Mouse (Mus musculus) spleen, embryonic (tissue): ENCODE data around the gene Pacsin2.

Experiments used
- CTCF ChIA-PET: fragments of 350-600 bp; sonication (Branson Sonifier 250); formaldehyde crosslinking; loops from one replicate; lab custom pipeline; 2022; lab: Charles Lee

Gene Pacsin2

DNA sequence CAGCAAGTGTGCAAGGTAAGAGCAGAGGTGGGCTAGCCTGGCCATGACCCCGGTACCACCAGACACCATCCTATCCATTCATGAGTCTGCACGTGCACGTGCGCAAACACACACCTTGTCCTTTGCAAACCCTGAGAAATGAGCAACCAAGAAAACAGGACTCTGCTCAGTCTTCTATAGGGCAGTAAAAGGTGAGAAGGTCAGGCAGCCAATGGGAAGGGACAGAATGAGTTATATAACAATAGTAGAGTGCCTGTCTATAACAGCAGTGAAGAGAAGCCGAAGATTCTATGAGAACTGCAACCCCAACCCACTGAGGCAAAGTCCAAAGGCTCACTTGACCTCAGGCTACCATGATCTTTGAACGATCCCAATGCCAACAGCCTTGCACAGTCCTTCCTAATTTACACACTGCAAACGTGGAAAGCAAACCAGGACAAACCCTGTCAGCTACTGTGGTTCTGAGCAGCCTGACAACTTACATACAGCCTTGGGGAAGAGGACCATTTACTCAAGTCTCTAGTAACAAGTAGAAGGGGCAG lies 12.1 kb downstream of the Pacsin2 start:
- CTCF ChIA-PET, result interaction anchor here (0.8 kb wide), 1 partner anchor 31 kb away, joined by 3 read pairs; no protein-coding TSS in a partner anchor

DNA sequence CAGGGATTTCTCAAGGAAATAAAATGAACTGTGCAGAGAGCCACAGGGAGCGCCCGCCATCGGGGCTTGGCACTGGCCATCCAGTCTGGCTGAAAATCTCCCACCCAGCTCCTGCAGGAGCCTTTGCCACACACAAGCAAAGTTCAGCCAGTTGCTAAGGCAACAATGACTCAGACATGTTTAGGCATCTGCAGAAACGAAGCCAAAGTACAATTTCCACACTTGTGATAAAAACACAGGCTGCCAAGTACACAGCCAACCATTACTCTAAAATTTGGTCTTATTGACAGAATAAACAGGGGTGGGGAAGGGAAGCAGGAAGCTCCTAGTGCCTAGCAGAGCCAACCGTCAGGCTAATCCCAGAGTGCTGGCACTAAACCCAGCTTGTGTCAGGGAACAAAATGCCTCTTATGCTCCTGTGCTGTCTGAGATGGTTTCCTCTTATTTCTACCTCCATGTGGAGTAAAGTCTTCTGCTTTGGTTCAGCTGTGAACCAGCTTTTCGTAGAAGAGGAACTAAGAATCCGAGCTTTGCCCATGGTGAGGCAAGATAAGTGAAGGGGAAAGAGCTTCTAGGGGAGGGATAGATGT lies 12.7 kb downstream of the Pacsin2 start:
- CTCF ChIA-PET, result interaction anchor here (0.5 to 0.8 kb wide), 3 partner anchors 20 to 1877 kb away, joined by 3 to 7 read pairs (median 3); no protein-coding TSS in a partner anchor

DNA sequence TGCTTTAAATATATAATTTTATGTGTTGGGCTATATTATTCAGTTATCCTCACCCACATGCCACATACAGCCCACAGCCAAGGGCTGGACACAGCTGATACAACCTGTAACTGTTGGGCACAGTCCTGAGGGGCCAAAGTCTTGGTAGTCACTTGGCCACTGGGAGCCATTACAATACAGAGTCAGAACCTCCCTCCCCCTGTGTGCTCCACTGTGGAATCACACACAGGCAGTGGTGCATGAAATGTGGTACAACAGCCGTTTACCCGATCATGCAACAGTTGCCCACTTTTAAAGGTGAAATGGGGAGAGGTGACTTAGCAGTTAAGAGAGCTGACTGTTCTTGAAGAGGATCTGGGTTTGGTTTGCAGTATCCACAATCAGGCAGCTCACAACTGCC lies 14.4 kb downstream of the Pacsin2 start:
- CTCF ChIA-PET, result no interaction called here

DNA sequence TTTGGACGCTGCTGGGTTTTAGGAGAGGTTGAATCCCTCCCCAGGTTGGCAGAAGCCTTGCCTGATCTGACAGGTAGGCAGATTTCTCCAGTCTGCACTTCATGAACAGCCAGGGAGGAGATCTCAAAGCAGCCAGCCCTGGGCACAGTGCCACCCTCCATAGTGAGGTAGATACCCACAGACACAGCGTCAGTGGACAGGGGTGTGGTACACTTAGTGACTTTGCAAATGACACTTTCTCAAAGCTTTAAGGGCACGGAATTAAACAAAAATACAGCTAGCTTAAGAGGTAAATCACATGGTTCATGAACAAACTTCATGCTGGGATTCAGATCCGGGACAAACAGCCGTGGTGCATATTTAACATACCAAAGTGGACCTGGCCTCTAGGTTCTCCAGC lies 15.8 kb downstream of the Pacsin2 start:
- CTCF ChIA-PET, result no interaction called here

DNA sequence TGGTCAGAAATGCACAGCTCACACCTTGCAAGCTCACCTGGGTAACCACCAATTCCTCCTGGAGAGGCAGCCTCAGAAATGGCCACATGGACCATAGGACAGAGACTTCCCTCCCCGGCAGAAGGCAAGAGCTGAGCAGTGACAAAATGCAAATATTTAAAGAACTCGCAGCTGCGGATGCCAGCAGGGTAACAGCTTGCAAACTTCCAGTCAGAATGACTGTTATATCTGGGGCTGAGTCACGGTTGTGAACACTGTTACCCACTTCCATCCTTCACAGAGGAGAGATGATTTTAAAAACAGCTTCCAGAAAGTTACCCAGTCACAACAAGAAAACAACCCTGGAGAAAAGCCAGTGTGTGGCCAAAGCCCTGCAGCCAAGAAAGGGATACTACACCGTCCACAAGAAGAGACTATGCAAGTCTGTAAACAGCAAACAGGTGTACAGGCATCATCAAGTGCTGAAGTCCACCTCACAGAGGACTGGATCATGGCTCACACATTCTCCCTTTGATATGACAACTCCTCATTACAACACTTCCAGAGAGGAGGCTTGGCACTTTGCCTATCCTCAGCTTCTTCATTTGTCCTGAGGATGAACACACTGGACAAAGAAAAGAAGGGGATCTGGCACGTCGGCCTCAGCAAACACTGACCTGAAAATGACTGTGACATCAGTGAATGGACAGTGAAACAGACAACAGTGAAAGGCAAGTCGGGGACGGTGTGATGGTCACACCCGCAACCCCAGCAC lies 16.4 kb downstream of the Pacsin2 start:
- CTCF ChIA-PET, result interaction anchor here (0.5 to 0.6 kb wide), 2 partner anchors 69 to 113 kb away, joined by 3 read pairs; no protein-coding TSS in a partner anchor

DNA sequence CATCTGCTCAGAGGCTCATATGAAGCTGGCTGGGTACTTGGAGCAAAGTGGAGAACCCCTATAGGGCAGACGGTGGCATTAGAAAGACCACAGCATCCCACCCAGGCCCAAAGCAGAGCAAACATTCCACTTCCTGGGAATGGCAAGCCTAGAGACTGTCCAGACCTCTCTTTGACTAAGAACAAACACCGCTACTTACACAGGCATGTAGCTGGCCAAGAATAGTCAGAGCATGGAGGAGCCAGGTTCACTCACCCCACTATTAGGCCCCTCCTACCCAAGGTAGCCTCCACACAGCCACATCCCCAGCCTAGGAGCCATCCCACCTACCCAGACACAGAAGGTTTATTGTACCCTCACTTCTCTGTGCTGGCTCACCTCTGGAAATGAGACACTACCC lies 18.5 kb downstream of the Pacsin2 start:
- CTCF ChIA-PET, result no interaction called here

DNA sequence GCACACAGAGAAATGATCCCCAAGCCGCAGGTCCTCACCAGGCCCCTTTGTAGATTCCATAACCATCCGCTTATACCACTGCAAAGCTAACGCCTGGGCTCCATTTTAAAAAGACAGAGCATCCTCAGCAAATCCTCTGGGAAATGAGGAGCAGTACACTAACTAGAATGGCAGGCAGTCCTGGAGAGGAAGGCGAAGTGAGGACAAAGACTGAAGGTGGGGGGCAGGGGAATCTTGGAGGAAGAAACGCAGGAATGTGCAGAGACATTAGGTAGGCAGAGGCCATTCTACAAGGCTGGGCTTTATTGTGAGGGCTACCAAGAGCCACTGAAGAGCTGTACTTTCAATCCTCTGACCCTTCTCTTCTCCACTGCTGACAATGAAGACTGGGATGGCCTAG lies 19.0 kb downstream of the Pacsin2 start:
- CTCF ChIA-PET, result interaction anchor here (0.7 kb wide), 1 partner anchor 129 kb away, joined by 6 read pairs; no protein-coding TSS in a partner anchor

DNA sequence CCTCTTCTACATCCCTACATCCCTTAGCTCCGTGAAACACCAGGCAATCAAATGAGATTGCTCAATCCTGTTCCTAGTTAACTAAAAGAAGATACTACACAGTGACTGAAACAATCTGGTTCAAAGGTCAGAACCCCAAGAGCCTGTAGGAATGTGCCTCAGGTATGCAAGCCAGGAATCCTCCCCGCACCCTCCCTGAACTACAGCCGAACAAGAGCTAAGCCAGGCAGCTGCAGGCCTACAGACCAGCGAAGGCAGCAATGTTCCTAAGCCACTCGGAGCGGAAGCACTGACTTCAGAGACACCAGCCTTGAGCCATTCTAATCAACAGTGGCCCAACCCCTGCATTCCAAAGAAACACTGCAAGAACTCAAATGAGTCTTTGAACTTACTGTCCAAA lies 20.0 kb downstream of the Pacsin2 start:
- CTCF ChIA-PET, result no interaction called here

DNA sequence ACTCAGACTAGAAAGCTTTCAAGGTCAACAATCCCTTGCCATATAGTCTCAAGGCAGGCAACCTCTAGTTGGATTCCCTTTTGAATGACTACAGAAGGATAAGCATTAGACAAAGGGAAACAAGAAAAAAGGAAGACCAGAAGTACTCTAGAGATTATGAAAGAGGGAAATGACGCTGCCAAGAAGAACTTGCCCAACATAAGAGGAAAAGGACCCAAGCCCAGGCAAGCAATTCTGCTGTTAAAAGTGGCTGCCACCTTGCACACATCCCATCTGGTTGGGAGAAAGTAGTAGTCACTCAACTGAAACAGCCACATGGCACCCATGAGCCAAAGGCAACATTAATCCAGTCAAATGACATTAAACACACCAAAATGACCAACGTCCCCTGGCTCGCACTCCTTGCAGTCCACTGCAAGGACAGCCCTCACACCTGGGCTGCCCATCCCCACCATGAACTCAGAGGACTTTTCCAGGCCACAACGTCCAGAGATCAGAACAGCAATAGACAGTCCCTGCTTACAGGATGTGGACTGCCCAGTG lies 21.8 kb downstream of the Pacsin2 start:
- CTCF ChIA-PET, result no interaction called here

DNA sequence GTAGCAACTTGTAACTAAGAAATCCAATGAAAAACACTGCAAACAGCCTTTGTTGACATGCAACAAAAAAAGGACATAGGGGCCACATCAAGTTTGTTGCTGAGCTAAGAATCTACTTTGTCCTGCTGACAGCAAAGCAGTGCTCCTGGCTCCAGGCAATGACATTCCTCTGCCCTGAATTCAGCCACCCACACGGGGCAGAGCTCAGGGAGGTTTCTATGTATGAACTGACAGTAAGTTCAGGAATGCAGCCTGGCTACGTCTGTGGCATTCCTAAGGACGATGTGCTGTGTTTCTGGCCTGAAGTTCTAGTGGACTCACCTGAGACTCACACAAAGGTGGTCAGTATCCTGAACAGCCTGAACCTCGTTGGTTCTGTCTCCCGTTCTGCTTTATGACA lies 23.7 kb downstream of the Pacsin2 start:
- CTCF ChIA-PET, result no interaction called here

DNA sequence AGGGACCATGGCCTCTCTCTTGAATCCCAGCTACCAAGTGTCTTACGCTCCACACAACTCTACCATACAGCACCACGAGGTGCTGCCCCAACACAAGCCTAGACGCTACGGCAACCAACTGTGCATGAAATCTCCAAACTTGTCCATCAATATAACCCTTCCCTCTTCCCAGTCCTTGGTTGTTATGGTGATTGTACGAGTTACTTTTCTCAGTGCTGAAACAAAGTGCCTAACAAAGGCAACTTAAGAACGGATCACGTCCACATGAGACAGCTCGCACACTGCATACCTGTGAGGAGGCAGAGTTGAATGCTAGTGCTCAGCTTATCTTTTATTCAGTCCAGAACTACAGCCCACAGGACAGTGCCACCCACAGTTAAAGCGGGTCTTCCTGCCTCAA lies 27.9 kb downstream of the Pacsin2 start:
- CTCF ChIA-PET, result no interaction called here

DNA sequence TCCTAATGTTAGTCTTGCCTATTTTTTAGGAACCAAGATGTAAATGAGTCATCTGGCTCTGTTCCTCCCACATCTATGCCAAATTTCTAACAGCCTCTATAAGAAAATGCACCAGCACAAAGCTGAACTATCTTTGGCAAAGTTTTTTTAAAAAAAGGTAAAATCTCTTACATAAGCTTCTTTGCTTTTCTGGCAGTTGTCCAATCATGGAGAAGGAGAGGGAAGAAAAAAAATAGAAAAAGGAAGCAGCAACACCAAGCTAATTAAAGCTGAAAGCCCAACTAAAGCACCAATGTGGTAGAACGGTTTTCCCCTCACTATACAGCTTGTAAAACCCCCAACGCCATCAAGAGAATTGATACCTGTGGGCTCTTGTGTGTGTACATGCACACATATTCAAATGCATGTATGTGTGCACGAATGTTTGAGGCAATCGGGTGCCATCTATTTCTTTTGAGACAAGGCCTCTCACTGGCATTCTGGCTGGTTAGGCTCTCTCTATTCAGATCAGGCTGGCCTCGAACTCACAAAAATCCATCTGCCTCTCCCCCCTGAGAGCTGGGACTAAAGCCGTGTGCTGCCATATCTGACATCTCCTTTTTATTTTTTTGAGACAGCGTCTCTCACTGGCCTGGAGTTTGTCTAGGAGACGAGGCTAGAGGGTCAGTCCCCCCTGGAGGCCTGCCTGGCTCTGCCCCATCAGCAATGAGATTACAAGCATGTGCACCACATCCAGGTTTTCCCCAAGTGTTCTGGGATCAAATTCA lies 28.9 kb downstream of the Pacsin2 start:
- CTCF ChIA-PET, result no interaction called here

DNA sequence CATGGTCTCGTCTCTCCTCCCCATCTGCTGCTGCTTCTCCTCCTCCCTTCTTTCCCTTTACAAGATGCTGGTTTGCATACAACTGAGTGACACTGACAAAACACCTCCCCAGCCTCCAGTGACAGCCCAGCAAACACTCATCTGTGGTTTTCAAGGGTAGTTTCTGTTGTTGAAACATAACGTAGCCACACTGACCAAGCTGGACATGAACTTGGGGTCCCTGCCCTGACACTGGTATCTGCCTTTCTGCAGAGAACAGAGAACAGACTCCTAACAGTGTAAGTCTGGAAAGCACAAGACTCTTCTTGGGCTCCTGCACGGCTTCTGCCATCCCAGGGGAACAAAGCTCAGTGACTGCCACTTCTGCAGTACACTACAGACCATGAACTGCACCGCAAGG lies 29.7 kb downstream of the Pacsin2 start:
- CTCF ChIA-PET, result no interaction called here

DNA sequence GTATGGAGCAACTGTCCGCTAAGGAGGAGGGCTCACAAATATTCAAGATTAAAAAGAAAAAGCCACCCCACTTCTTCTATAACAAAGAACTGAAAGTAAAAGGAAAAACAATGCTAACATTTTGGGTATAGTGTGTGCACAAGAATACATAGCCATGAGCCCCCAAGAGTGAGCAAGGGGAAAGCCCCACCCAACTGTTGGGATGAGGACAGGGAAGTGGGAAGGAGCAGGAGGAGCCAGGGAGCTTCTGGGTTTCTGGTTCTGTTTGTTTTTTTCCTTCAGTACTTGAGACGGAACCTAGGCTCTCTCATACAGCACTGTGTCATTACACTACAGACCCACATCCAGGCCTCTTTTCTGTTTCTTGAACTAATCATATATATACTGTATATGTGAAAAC lies 31.1 kb downstream of the Pacsin2 start:
- CTCF ChIA-PET, result no interaction called here

DNA sequence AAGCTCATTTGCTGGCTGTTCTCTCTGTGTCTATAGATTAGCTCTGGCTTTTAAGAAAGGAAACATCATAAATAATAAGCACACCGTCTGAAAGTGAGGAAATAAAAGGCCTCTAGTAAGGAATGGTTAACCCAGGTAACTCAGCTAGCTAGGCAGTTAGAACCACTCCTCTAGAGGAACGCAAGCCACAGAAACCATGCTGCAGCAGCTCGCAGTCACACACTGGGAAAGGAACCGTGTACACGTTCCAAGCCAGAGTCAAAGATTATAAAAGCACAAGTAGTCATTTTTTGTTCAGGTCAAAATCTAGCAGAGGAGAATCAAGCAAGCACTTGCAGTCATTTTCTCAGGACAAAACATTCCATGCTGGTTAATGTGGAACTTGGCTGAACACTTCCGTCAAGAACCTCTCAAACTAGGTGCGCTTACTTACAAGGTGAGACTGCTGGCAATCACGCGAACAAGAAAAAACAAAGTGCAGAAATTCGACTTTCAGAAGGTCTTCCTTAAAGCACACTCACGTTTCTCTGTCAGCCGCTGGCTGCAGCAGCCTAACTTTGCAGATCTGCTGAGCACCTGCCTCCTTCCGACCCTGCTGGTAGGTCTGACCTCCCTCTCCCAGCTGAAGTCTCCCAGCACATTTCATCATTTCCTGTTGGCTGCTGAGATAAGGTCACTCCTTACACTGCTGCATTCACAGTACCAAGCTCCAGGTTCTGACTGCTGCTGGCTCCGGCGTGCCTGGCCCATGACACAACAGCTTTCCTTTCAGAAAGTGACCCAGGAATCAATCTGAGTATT lies 32.0 kb downstream of the Pacsin2 start:
- CTCF ChIA-PET, result no interaction called here

DNA sequence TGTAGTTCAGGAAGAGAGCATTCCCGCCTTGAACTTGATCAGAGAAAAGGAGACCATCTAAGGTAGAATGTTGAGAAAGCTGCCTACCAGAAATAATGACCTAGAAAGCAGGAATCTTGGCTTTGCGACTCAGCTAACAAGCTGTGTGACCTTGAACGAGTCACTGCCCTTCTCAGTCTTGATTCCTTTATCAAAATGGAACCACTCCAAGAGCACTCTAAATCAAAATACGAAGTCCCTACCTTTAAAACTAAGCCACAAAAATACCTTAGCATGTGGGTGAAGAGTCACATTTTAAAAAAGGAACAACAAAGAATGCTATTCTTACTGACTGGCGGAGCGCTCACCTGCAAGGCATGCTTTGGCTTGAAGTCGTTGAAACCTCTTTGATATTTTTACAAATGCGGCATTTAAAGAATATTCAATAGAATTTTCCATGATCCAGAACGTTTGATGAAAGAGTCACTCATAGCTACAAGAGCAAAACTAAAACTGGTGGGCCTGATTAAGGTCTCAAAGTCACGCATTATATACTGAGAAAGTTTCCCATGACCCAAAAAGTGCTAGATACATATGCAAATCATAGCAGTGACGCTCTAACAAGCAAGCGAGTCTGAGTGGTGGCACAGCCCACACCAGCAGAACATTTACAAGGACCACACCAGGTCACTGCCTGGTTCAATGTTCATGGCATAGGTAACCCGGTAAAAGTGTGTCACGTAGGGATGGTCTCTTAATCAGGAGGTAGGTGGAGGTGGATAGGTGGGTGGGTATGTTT lies 33.2 kb downstream of the Pacsin2 start:
- CTCF ChIA-PET, result interaction anchor here (0.6 to 0.8 kb wide), 4 partner anchors 20 to 1163 kb away, joined by 3 to 11 read pairs (median 6); partner anchors contain the start of gene Rtl6

DNA sequence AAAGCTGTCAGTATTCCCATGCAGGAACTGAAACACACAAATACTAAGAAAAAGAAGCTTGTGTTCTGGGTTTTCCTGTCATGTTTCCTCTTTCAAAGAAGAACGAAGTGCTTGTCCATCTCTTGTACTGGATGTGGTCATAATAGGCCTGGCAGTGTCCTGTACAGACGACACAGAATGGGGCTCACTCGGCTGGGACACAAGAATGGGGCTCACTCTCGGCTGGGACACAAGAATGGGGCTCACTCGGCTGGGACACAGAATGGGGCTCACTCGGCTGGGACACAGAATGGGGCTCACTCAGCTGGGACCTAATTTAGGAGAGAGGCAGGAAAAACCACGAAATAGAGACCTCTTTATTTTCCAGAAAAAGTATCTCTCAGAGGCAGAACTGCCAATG lies 34.0 kb downstream of the Pacsin2 start:
- CTCF ChIA-PET, result interaction anchor here (0.6 to 0.7 kb wide), 4 partner anchors 9 to 1162 kb away, joined by 3 to 4 read pairs (median 3); partner anchors contain the start of gene Rtl6

DNA sequence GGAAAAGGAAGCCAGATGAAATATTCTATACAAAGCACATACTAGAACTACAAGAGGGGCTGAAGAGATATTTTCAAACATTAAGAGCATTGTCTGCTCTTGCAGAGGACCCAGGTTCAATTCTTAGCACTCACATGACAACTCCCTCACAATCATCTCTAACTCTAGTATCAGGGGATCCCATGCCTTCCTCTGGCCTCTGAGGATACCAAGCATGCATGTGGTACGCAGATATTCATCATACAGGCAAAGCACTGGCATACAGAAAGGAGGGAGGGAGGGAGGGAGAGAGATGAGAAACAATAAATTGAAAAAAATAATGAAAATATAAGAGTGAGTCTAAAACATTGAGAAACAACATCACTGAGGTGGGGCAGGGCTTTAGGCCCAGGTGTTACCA lies 35.8 kb downstream of the Pacsin2 start:
- CTCF ChIA-PET, result interaction anchor here (0.7 kb wide), 1 partner anchor 46 kb away, joined by 9 read pairs; no protein-coding TSS in a partner anchor

DNA sequence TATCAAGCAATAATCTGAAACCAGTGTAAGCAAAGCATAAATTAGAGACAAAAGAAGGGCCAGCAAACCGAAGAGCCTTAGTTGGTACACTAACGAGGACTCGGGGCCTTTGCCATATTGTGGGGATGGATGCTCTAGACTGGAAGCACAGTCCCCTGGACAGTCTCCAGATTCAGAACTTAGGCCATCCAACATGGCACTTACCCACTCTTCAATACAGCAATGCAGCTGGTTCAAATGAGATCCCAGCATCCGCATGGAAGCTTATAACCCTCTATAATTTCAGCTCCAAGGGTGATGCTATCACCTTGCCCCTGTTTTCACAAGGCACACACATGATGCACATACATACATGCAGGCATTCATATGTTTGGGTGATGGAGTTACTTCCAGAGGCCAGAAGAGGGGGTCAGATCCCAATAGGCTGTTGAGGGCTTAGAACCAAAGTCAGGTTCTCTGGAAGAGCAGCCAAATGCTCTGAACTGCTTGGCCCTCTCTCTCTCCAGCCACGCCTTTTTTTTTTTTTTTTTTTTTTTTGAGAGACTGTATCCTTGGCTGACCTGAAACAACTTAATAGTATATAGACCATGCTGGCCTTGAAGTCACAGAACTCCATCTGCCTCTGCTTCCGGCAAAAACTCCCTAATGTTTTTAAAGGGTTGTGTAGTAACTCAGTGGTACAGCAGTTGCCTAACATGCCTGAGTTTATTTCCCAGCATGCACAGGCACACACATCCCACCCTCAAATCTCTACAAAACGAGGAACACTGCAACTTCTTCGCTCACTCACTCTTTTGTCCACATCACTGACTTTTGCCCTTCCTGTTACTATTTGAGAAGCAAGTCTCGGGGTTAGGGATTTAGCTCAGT lies 36.9 kb downstream of the Pacsin2 start:
- CTCF ChIA-PET, result no interaction called here
